Mouse (Mus musculus): ENCODE results near the gene Mmp14. TPM values are rescaled to one million over a fixed set of nuclear protein-coding genes. Genes with fewer than 3 reads are reported as not detected.

Mmp14 gene
- total RNA-seq, 2 experiments from 2014 or later = 8.5 to 14.0 TPM

- intact Hi-C loops (cut with DNase I) = loop anchor here (2.0 kb wide), 1 partner anchor 265 kb away; no protein-coding TSS in a partner anchor
- Histone ChIP-seq H3K27ac (no peak overlapping the region), H3K4me3 (no peak overlapping the region)
- peak; percentile 73 for DNase-seq
- peak; percentile 84 for TF ChIP-seq CTCF (IDR thresholded peaks at IDR 0.05)
Observed at GRCm38 (mm10) chr14:54494234-54494633, 62.8 kb downstream of the Mmp14 start.

Other genes starting within 250 kb of the Mmp14 start
- 10 to 100 TPM; 68.3 to 77.9 TPM for gene Dad1, start 177.5 kb upstream of the Mmp14 start, total RNA-seq (2021)
- gene Abhd4, start 177.4 kb upstream of the Mmp14 start, total RNA-seq (2021) = 10 to 100 TPM; 18.9 to 19.3 TPM
- gene Olfr49, start 146.7 kb upstream of the Mmp14 start, total RNA-seq (2021) = not detected
- gene Oxa1l, start 70.8 kb upstream of the Mmp14 start, total RNA-seq (2021) = 10 to 100 TPM; 49.1 to 54.6 TPM
- 1 to 10 TPM in 1 of 2 experiments, under 1 TPM in 1; 0.56 to 2.0 TPM for gene Slc7a7, start 13.8 kb upstream of the Mmp14 start, total RNA-seq (2021)
- 100 to 1,000 TPM; 102 to 111 TPM for gene Mrpl52, start 4.7 kb upstream of the Mmp14 start, total RNA-seq (2021)
- 10 to 100 TPM; 27.9 to 36.5 TPM for gene Lrp10, start 32.5 kb downstream of the Mmp14 start, total RNA-seq (2021)
- not detected for gene Rem2, start 44.5 kb downstream of the Mmp14 start, total RNA-seq (2021)
- 10 to 100 TPM; 32.5 to 34.6 TPM for gene Prmt5, start 85.9 kb downstream of the Mmp14 start, total RNA-seq (2021)
- gene Haus4, start 123.0 kb downstream of the Mmp14 start, total RNA-seq (2021) = 1 to 10 TPM; 3.1 to 3.3 TPM
- 1 to 10 TPM; 1.4 to 1.8 TPM for gene Ajuba, start 145.9 kb downstream of the Mmp14 start, total RNA-seq (2021)
- gene 4931414P19Rik, start 174.4 kb downstream of the Mmp14 start, total RNA-seq (2021) = 1 to 10 TPM; 2.2 to 4.0 TPM
- 100 to 1,000 TPM; 161 to 172 TPM for gene Psmb5, start 186.4 kb downstream of the Mmp14 start, total RNA-seq (2021)
- not detected for gene Psmb11, start 189.8 kb downstream of the Mmp14 start, total RNA-seq (2021)
- not detected for gene Gm17606, start 209.3 kb downstream of the Mmp14 start, total RNA-seq (2021)
- gene Cdh24, start 209.8 kb downstream of the Mmp14 start, total RNA-seq (2021) = under 1 TPM; 0.46 to 0.53 TPM

Data from gastrocnemius, adult 2 months (tissue).